Mouse (Mus musculus) heart, embryonic 12.5 days (tissue): ENCODE results near the gene L3mbtl2. TPM values are rescaled to one million over a fixed set of nuclear protein-coding genes. Genes with fewer than 3 reads are reported as not detected.

Experiments used
- ATAC-seq: fragments of 200-750 bp; cut with Nextera tagmentation; 2 replicates; pipeline ENCODE4 v1.8.0; 2017; ENCODE audit warnings: moderate TSS enrichment, moderate library complexity; ENCODE audit not compliant: insufficient number of reproducible peaks, low FRiP score
- H3K27ac ChIP-seq: fragments of 300-500 bp; sonication (generic); 2 replicates; pipeline ENCODE4 v1.5.1; 2016; ENCODE audit warnings: mild to moderate bottlenecking, moderate library complexity; ENCODE audit not compliant: poor library complexity, severe bottlenecking
- H3K27me3 ChIP-seq: fragments of 300-500 bp; sonication (generic); replicated peaks from 2 replicates; pipeline ENCODE4 v1.6.1; 2016; ENCODE audit warnings: mild to moderate bottlenecking, moderate library complexity
- H3K36me3 ChIP-seq: fragments of 300-500 bp; sonication (generic); 2 replicates; pipeline ENCODE4 v1.6.1; 2016; ENCODE audit warnings: mild to moderate bottlenecking, moderate library complexity
- H3K4me1 ChIP-seq: fragments of 300-500 bp; sonication (generic); replicated peaks from 2 replicates; pipeline ENCODE4 v1.6.1; 2016; ENCODE audit warnings: mild to moderate bottlenecking
- H3K4me2 ChIP-seq: fragments of 300-500 bp; sonication (generic); 2 replicates; pipeline ENCODE4 v1.6.1; 2016; ENCODE audit warnings: mild to moderate bottlenecking, moderate library complexity
- H3K4me3 ChIP-seq: fragments of 300-500 bp; sonication (generic); 2 replicates; pipeline ENCODE4 v1.5.1; 2016; ENCODE audit warnings: mild to moderate bottlenecking
- H3K9ac ChIP-seq: fragments of 300-500 bp; sonication (generic); 2 replicates; pipeline ENCODE4 v1.6.1; 2016; ENCODE audit warnings: mild to moderate bottlenecking, moderate library complexity
- H3K9me3 ChIP-seq: fragments of 300-500 bp; sonication (generic); replicated peaks from 2 replicates; pipeline ENCODE4 v1.6.1; 2016; ENCODE audit warnings: mild to moderate bottlenecking, moderate library complexity
- WGBS: fragments of 180-500 bp; shearing (Covaris S2); methylation state at CpG from one replicate; pipeline ENCODE4 v1.1.7; 2016; 5-methylcytosine and 5-hydroxymethylcytosine counted together
- polyA plus RNA-seq: library from polyadenylated mRNA; unstranded; fragments of >200 nt; fragmentation: Nextera tagmentation; extraction: Ambion mirVana; gene quantifications from 2 replicates; pipeline ENCODE4 v1.2.1, GENCODE M21; 2016

L3mbtl2 gene
- polyA plus RNA-seq, 1 experiment from 2014 or later, result 19.4 TPM

GRCm38 (mm10) chr15:81709686-81710085, 46.0 kb downstream of the L3mbtl2 start:
- WGBS, result 95% methylated on average over 1 of the region's 1 CpGs
- no peak for ATAC-seq
- no peaks in the 10 kb centered on the region for H3K4me1 ChIP-seq

GRCm38 (mm10) chr15:81710801-81711200, 47.1 kb downstream of the L3mbtl2 start:
- Histone ChIP-seq H3K4me1 (no peaks in the 10 kb centered on the region), H3K36me3 (peaks cover 89% of the 10 kb centered on the region), H3K27ac (no peak overlapping the region), H3K4me3 (no peak overlapping the region), H3K9me3 (no peaks in the 10 kb centered on the region), H3K27me3 (no peaks in the 10 kb centered on the region), H3K9ac (no peak overlapping the region), H3K4me2 (no peak overlapping the region)
- no peak for ATAC-seq
- WGBS, result 88% methylated on average over 4 of the region's 4 CpGs

More at GRCm38 (mm10) chr15:81709686-81710085, 46.0 kb downstream of the L3mbtl2 start:
- H3K4me3 ChIP-seq, result no peak overlapping the region
- H3K4me2 ChIP-seq, result no peak overlapping the region
- peaks cover 89% of the 10 kb centered on the region for H3K36me3 ChIP-seq
- H3K27ac ChIP-seq, result no peak overlapping the region
- H3K9ac ChIP-seq, result no peak overlapping the region
- no peaks in the 10 kb centered on the region for H3K9me3 ChIP-seq
- H3K27me3 ChIP-seq, result no peaks in the 10 kb centered on the region

GRCm38 (mm10) chr15:81713742-81714141, 50.1 kb downstream of the L3mbtl2 start:
- Histone ChIP-seq H3K4me2 (no peak overlapping the region), H3K4me3 (no peak overlapping the region), H3K4me1 (no peaks in the 10 kb centered on the region), H3K9ac (no peak overlapping the region), H3K36me3 (peaks cover 93% of the 10 kb centered on the region), H3K27ac (no peak overlapping the region), H3K27me3 (no peaks in the 10 kb centered on the region), H3K9me3 (no peaks in the 10 kb centered on the region)
- ATAC-seq, result no peak
- WGBS, result 82% methylated on average over 6 of the region's 6 CpGs

GRCm38 (mm10) chr15:81718336-81719138, 54.8 kb downstream of the L3mbtl2 start:
- H3K9ac ChIP-seq, result no peak overlapping the region
- no peaks in the 10 kb centered on the region for H3K9me3 ChIP-seq
- H3K4me3 ChIP-seq, result no peak overlapping the region
- no peaks in the 10 kb centered on the region for H3K4me1 ChIP-seq
- H3K27ac ChIP-seq, result no peak overlapping the region
- H3K36me3 ChIP-seq, result peaks cover 95% of the 10 kb centered on the region
- 91% methylated on average over 9 of the region's 9 CpGs for WGBS
- no peak for ATAC-seq
- no peaks in the 10 kb centered on the region for H3K27me3 ChIP-seq
- H3K4me2 ChIP-seq, result no peak overlapping the region

GRCm38 (mm10) chr15:81719139-81719531, 55.4 kb downstream of the L3mbtl2 start:
- H3K4me2 ChIP-seq, result no peak overlapping the region
- no peaks in the 10 kb centered on the region for H3K27me3 ChIP-seq
- no peaks in the 10 kb centered on the region for H3K9me3 ChIP-seq
- H3K9ac ChIP-seq, result no peak overlapping the region
- H3K27ac ChIP-seq, result no peak overlapping the region
- no peaks in the 10 kb centered on the region for H3K4me1 ChIP-seq
- peaks cover 95% of the 10 kb centered on the region for H3K36me3 ChIP-seq
- WGBS, result 91% methylated on average over 6 of the region's 6 CpGs
- ATAC-seq, result no peak
- H3K4me3 ChIP-seq, result no peak overlapping the region

- Histone ChIP-seq H3K4me2 (no peak overlapping the region), H3K9me3 (no peaks in the 10 kb centered on the region), H3K27ac (no peak overlapping the region), H3K9ac (no peak overlapping the region), H3K4me3 (no peak overlapping the region), H3K27me3 (no peaks in the 10 kb centered on the region), H3K36me3 (peaks cover 77% of the 10 kb centered on the region), H3K4me1 (no peaks in the 10 kb centered on the region)
- WGBS, result 92% methylated on average over 5 of the region's 5 CpGs
- ATAC-seq, result no peak
These were observed 58.7 kb downstream of the L3mbtl2 start for GRCm38 (mm10) chr15:81722361-81722760.

- Histone ChIP-seq H3K27me3 (no peaks in the 10 kb centered on the region), H3K4me3 (no peak overlapping the region), H3K9me3 (no peaks in the 10 kb centered on the region), H3K36me3 (peaks cover 65% of the 10 kb centered on the region), H3K4me2 (no peak overlapping the region), H3K27ac (no peak overlapping the region), H3K4me1 (peaks cover 13% of the 10 kb centered on the region), H3K9ac (no peak overlapping the region)
- WGBS, result 93% methylated on average over 11 of the region's 11 CpGs
- no peak for ATAC-seq
These were observed 60.0 kb downstream of the L3mbtl2 start for GRCm38 (mm10) chr15:81723653-81724052.

- Histone ChIP-seq H3K9me3 (no peaks in the 10 kb centered on the region), H3K36me3 (peaks cover 41% of the 10 kb centered on the region), H3K9ac (no peak overlapping the region), H3K4me1 (peaks cover 15% of the 10 kb centered on the region), H3K4me2 (no peak overlapping the region), H3K27ac (no peak overlapping the region), H3K4me3 (no peak overlapping the region), H3K27me3 (no peaks in the 10 kb centered on the region)
- 95% methylated on average over 8 of the region's 8 CpGs for WGBS
- no peak for ATAC-seq
These were observed 62.3 kb downstream of the L3mbtl2 start for GRCm38 (mm10) chr15:81725965-81726364.

- ATAC-seq, result peak; percentile 64
- Histone ChIP-seq H3K9ac (peak overlapping the region; percentile 91), H3K4me1 (peaks cover 15% of the 10 kb centered on the region), H3K36me3 (peaks cover 8% of the 10 kb centered on the region), H3K4me2 (peak overlapping the region; percentile 86), H3K4me3 (peak overlapping the region; percentile 89), H3K27ac (peak overlapping the region; percentile 65), H3K9me3 (no peaks in the 10 kb centered on the region), H3K27me3 (no peaks in the 10 kb centered on the region)
- under 1% methylated on average over 44 of the region's 49 CpGs for WGBS
These were observed 65.6 kb downstream of the L3mbtl2 start for GRCm38 (mm10) chr15:81729241-81729791.

- H3K4me1 ChIP-seq, result peaks cover 15% of the 10 kb centered on the region
- H3K9ac ChIP-seq, result peak overlapping the region; percentile 91
- no peaks in the 10 kb centered on the region for H3K27me3 ChIP-seq
- peak overlapping the region; percentile 89 for H3K4me3 ChIP-seq
- no peaks in the 10 kb centered on the region for H3K9me3 ChIP-seq
- H3K27ac ChIP-seq, result peak overlapping the region; percentile 65
- 5% methylated on average over 41 of the region's 41 CpGs for WGBS
- peak overlapping the region; percentile 86 for H3K4me2 ChIP-seq
- peak; percentile 97 for ATAC-seq
- peaks cover 6% of the 10 kb centered on the region for H3K36me3 ChIP-seq
These were observed 66.3 kb downstream of the L3mbtl2 start for GRCm38 (mm10) chr15:81729792-81730635.

- ATAC-seq, result no peak
- WGBS, result 53% methylated on average over 3 of the region's 3 CpGs
- no peak overlapping the region for H3K4me3 ChIP-seq
These were observed 71.4 kb downstream of the L3mbtl2 start for GRCm38 (mm10) chr15:81735075-81735474.

More at GRCm38 (mm10) chr15:81735075-81735474, 71.4 kb downstream of the L3mbtl2 start:
- Histone ChIP-seq H3K27ac (no peak overlapping the region), H3K27me3 (no peaks in the 10 kb centered on the region), H3K9ac (no peak overlapping the region), H3K9me3 (no peaks in the 10 kb centered on the region), H3K4me1 (no peaks in the 10 kb centered on the region), H3K36me3 (no peaks in the 10 kb centered on the region), H3K4me2 (no peak overlapping the region)
